Mouse (Mus musculus) liver, embryonic 11.5 days (tissue): ENCODE results near the gene Unc93b1. TPM values are rescaled to one million over a fixed set of nuclear protein-coding genes. Genes with fewer than 3 reads are reported as not detected.

Experiments
- ATAC-seq: fragments of 200-750 bp; cut with Nextera tagmentation; replicated peaks from 2 replicates; pipeline ENCODE4 v1.8.0; 2017; ENCODE audit warnings: moderate number of reproducible peaks, mild to moderate bottlenecking, moderate TSS enrichment, moderate library complexity; ENCODE audit not compliant: low FRiP score
- DNase-seq: peaks from one replicate; pipeline ENCODE4 v3.0.0-alpha.2; 2017; ENCODE audit warnings: low spot score
- H3K27ac ChIP-seq: fragments of 300-500 bp; sonication (generic); 2 replicates; pipeline ENCODE4 v1.5.1; 2014; ENCODE audit warnings: mild to moderate bottlenecking, low read depth, low read length, control low read depth
- H3K27me3 ChIP-seq: fragments of 300-500 bp; sonication (generic); replicated peaks from 2 replicates; pipeline ENCODE4 v1.6.1; 2014; ENCODE audit warnings: low read length, mixed read lengths; ENCODE audit not compliant: control insufficient read depth, insufficient read depth
- H3K36me3 ChIP-seq: fragments of 300-500 bp; sonication (generic); 2 replicates; pipeline ENCODE4 v1.6.1; 2014; ENCODE audit warnings: mild to moderate bottlenecking, low read length, moderate library complexity, mixed read lengths; ENCODE audit not compliant: control insufficient read depth, insufficient read depth
- H3K4me1 ChIP-seq: fragments of 300-500 bp; sonication (generic); replicated peaks from 2 replicates; pipeline ENCODE4 v1.6.1; 2014; ENCODE audit warnings: low read length, mixed read lengths; ENCODE audit not compliant: control insufficient read depth, insufficient read depth
- H3K4me2 ChIP-seq: fragments of 300-500 bp; sonication (generic); 2 replicates; pipeline ENCODE4 v1.6.1; 2014; ENCODE audit warnings: mild to moderate bottlenecking, control low read depth, moderate library complexity
- H3K4me3 ChIP-seq: fragments of 300-500 bp; sonication (generic); 2 replicates; pipeline ENCODE4 v1.5.1; 2014; ENCODE audit warnings: low read depth, low read length, control low read depth
- H3K9ac ChIP-seq: fragments of 300-500 bp; sonication (generic); 2 replicates; pipeline ENCODE4 v1.6.1; 2014; ENCODE audit warnings: low read depth, low read length, control low read depth
- H3K9me3 ChIP-seq: fragments of 300-500 bp; sonication (generic); 2 replicates; pipeline ENCODE4 v1.6.1; 2016; ENCODE audit warnings: low read length, inconsistent platforms, mixed read lengths; ENCODE audit not compliant: control insufficient read depth
- WGBS: fragments of 180-500 bp; shearing (Covaris S2); extraction: QIAGEN DNeasy Blood & Tissue Kit; methylation state at CpG from one replicate; pipeline ENCODE4 v1.1.7; 2014; 5-methylcytosine and 5-hydroxymethylcytosine counted together
- polyA plus RNA-seq: library from polyadenylated mRNA; unstranded; fragments of >200 nt; fragmentation: Nextera tagmentation; extraction: Ambion mirVana; gene quantifications from 2 replicates; pipeline ENCODE4 v1.2.1, GENCODE M21; 2014

The Unc93b1 gene
- polyA plus RNA-seq, 1 experiment from 2014 or later = 14.2 TPM

DNA sequence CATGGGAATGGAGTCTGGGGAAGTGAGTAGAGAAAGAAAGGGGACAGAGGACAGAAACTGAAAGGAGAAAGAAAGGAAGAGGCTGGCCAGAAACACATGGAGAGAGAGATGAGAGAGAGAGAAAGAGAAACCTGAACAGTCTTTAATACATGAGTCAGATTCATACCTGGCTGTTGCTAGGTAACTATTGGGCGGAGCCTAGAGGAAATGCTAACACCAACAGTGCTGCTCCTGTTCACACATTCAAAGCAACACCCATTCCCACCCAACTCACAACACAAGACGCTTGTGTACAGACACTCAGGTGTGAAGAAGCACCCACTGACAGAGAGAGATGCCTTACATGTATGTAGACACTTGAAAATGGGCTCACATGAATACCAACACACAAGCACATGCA is 40.9 kb downstream of the Unc93b1 start:
- DNase-seq (no peak), ATAC-seq (no peak)
- Histone ChIP-seq H3K9me3 (no peaks in the 10 kb centered on the region), H3K4me2 (no peak overlapping the region), H3K27me3 (no peaks in the 10 kb centered on the region), H3K27ac (no peak overlapping the region), H3K4me1 (peaks cover 7% of the 10 kb centered on the region), H3K9ac (no peak overlapping the region), H3K4me3 (no peak overlapping the region), H3K36me3 (no peaks in the 10 kb centered on the region)
- 79% methylated on average over 2 of the region's 2 CpGs for WGBS

DNA sequence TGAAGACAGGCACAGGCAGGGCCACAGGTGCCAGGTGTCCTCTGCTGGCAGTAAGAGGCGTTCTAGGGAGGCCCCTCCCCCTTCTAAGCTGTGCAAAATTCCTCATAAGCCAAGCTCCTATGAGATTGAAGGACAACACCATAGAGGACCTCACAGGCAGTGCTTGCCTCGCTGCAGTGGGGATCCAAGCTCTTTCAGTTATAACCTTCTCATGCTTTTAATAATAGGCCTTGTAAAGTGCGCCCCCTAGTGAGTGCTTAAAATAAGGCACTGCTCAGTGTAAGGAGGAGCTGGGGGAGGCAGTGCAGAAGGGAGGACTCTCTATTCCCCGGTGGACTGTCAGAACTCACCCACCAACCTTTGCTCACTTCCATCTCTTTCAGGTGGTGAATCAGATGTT is 45.3 kb downstream of the Unc93b1 start:
- Histone ChIP-seq H3K9ac (no peak overlapping the region), H3K4me2 (no peak overlapping the region), H3K9me3 (no peaks in the 10 kb centered on the region), H3K27me3 (no peaks in the 10 kb centered on the region), H3K27ac (no peak overlapping the region), H3K4me3 (no peak overlapping the region), H3K36me3 (no peaks in the 10 kb centered on the region), H3K4me1 (peaks cover 9% of the 10 kb centered on the region)
- 12% methylated on average over 4 of the region's 4 CpGs for WGBS
- ATAC-seq (peak; percentile 54; the same call in 1 of the 2 replicates), DNase-seq (peak; percentile 58)

DNA sequence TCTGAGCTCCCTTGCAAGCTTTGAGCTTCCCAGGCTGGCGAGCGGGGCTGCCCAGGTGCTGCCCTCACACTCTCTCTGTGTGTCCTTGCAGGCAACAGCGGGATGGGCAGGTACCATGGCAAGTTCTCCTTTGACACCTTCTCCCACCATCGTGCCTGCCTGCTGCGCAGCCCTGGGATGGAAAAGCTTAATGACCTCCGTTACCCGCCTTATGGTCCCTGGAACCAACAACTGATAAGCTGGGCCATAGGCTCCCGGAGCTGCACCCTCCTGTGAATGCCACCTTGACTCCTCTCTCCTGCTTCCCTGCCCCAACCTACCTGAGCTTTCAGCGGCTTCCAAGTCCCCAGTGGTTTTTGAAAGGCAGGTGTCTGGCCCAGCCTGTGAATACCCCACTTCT is 45.9 kb downstream of the Unc93b1 start:
- H3K4me3 ChIP-seq = no peak overlapping the region
- H3K27ac ChIP-seq = no peak overlapping the region
- H3K27me3 ChIP-seq = no peaks in the 10 kb centered on the region
- no peak overlapping the region for H3K9ac ChIP-seq
- WGBS = 62% methylated on average over 9 of the region's 9 CpGs
- DNase-seq (no peak), ATAC-seq (no peak)
- H3K4me1 ChIP-seq = peaks cover 14% of the 10 kb centered on the region
- H3K4me2 ChIP-seq = no peak overlapping the region
- no peaks in the 10 kb centered on the region for H3K36me3 ChIP-seq
- H3K9me3 ChIP-seq = no peaks in the 10 kb centered on the region

DNA sequence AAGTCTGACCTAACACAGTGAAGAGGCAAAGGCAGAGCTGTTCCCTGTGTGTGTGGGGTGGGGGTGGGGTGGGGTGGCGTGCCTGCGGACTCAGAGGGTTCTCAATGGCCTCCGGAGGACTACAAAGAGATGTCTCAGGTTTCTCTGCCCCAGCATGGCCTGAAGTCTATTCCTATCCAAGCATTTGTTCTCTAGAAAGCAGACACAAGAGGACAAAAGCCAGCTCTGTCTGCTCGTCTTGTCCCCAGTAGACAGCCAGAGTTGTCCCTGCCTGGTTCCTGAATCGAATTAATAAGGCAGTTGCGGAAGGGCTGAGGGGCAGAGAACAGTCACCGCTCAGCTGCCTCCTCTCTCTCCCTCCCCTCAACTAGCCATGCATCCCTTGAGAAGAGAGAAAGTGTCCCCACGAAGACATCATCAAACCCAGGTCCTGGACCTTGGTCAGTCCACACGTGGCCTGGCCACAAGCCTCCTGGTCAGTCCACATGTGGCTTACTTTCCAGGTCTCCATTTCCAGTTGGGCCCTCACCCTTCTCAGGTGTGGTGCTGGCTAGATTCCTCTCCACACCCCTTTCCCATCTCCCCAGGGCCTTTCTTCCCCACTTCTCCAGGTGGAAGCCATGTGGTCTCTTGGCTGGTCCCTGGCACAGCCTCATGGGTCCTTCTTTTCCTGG is 48.7 kb downstream of the Unc93b1 start:
- Histone ChIP-seq H3K9ac (no peak overlapping the region), H3K4me3 (no peak overlapping the region), H3K27me3 (no peaks in the 10 kb centered on the region), H3K36me3 (no peaks in the 10 kb centered on the region), H3K27ac (no peak overlapping the region), H3K9me3 (no peaks in the 10 kb centered on the region), H3K4me2 (no peak overlapping the region), H3K4me1 (peaks cover 25% of the 10 kb centered on the region)
- WGBS = 60% methylated on average over 9 of the region's 9 CpGs
- no peak for DNase-seq
- ATAC-seq = no peak

DNA sequence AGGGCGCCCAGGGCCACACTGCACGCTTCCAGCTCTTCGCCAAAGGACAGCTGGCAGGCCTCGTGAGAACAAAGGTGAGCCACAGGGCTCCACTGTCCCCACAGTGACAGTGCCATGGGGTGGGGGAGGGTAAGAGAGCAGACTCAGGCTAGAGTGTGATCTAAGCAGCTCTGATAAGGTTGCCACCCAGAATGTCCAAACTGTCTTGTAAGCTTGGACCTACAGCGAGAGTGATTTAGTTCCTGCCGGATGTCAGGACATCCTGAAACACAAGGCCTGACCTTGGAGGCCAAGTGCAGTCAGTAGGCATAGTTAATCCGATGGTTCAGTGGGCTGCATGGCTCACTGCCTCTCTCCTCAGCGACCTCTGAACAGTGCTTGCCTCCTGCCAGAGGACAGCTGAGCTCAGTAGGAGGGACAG is 50.3 kb downstream of the Unc93b1 start:
- DNase-seq (no peak), ATAC-seq (0 out of 2 replicates have a peak, but pooled peaks have one; percentile 21)
- H3K4me2 ChIP-seq = no peak overlapping the region
- no peaks in the 10 kb centered on the region for H3K36me3 ChIP-seq
- no peaks in the 10 kb centered on the region for H3K9me3 ChIP-seq
- peaks cover 23% of the 10 kb centered on the region for H3K4me1 ChIP-seq
- no peaks in the 10 kb centered on the region for H3K27me3 ChIP-seq
- no peak overlapping the region for H3K4me3 ChIP-seq
- peak overlapping the region; percentile 61; the same call in 1 of the 2 replicates for H3K27ac ChIP-seq
- no peak overlapping the region for H3K9ac ChIP-seq
- 26% methylated on average over 8 of the region's 8 CpGs for WGBS

DNA sequence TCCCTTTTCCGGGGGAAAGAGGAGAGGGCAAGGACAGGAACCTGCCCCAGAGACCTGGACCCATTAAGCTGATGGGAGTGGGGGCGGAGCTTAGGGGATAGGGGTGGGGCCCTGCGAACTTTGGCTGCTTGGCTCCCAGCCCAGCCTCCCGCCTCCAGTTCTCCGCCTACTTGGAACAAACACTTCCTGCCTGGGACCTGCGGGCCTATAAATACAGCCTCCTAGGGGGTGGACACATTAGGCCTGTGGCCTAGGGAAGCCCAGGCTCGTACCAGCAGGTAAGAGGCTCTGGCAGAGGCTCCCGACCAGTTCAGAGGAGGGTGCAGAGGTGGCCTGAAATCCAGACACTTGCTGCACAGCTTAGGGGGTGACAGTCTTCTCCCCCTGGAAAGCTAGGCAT is 51.3 kb downstream of the Unc93b1 start, which contains the start of gene Acy3:
Gene Acy3, plus strand, starts transcription at position 237 of the 400 bp plus-strand sequence.
- DNase-seq (peak; percentile 75), ATAC-seq (peak; percentile 66)
- Histone ChIP-seq H3K4me2 (peak within 1 kb of the TSS; percentile 48), H3K9ac (peak within 1 kb of the TSS; percentile 35; the same call in 1 of the 2 replicates), H3K36me3 (no peaks in the 10 kb centered on the region), H3K4me3 (0 out of 2 replicates have a peak within 1 kb of the TSS, but pooled peaks have one; percentile 14), H3K4me1 (peaks cover 23% of the 10 kb centered on the region), H3K9me3 (no peaks in the 10 kb centered on the region), H3K27ac (peak within 1 kb of the TSS; percentile 61; the same call in 1 of the 2 replicates), H3K27me3 (no peaks in the 10 kb centered on the region)
- 11% methylated on average over 8 of the region's 8 CpGs for whole genome bisulfite sequencing

DNA sequence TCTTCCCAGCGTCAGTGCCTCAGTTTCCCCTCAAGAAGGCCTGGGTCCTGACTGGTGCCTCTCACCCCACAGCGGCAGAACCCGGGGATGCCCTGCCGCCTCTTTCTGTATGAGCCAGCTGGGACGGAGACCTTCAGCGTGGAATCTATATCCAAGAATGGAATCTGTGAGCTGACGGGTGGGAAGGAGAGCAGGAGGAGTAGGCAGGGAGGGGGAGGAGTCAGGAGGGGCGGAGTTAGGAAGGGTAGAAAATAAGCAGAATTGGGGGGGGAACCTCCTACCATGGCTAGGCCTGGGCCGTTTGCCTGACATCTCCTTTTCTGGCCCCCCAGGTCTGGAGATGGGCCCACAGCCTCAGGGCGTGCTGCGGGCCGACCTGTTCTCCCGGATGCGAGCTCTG is 53.1 kb downstream of the Unc93b1 start:
- no peaks in the 10 kb centered on the region for H3K27me3 ChIP-seq
- 85% methylated on average over 13 of the region's 14 CpGs for WGBS
- no peaks in the 10 kb centered on the region for H3K36me3 ChIP-seq
- no peak overlapping the region for H3K4me3 ChIP-seq
- H3K27ac ChIP-seq = no peak overlapping the region
- H3K9me3 ChIP-seq = no peaks in the 10 kb centered on the region
- H3K4me2 ChIP-seq = no peak overlapping the region
- ATAC-seq (no peak), DNase-seq (no peak)
- H3K9ac ChIP-seq = no peak overlapping the region
- H3K4me1 ChIP-seq = peaks cover 23% of the 10 kb centered on the region

DNA sequence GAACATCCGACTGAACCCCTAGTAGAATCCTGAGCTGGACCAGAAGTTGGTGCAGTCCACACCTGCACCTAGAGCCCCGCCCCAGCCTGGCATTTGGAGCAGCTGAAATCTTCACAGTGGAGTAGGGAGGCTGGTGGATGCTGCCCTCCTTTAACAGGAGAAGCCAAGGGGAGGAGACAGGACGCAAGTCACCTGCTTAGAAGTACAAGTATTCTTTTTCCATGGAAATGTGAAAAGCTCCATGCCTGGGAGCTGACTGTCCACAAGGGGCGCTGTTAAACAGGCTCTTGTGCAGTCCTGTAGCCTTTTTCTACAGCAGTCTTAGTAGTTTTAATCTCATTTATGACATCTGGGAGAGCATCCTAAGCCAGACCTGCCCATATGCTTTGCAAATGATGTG is 53.8 kb downstream of the Unc93b1 start:
- Histone ChIP-seq H3K4me3 (no peak overlapping the region), H3K9ac (no peak overlapping the region), H3K4me2 (no peak overlapping the region), H3K4me1 (peaks cover 23% of the 10 kb centered on the region), H3K27ac (no peak overlapping the region), H3K36me3 (no peaks in the 10 kb centered on the region), H3K9me3 (no peaks in the 10 kb centered on the region), H3K27me3 (no peaks in the 10 kb centered on the region)
- ATAC-seq (no peak), DNase-seq (no peak)
- 87% methylated on average over 4 of the region's 4 CpGs for WGBS

DNA sequence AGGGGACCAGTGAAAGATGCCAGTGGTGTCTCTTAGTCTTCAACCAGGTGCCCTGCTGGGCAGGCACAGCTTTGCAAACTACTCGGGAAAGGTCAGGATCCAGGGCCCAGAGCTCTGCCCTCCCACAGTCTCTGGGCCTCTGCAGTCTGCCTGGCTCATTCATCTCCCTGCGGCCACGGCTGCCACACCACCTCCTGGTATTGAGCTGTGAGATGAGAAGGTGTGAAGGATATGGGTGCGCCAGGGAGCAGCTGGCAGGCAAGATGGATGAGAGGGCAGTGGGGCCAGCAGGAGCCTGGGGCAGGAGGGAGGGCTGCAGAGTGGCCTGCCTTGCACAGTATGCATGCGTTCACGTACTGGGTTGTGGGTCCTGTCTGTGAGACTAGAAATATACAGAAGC is 55.8 kb downstream of the Unc93b1 start:
- Histone ChIP-seq H3K9ac (no peak overlapping the region), H3K4me3 (no peak overlapping the region), H3K4me1 (peaks cover 15% of the 10 kb centered on the region), H3K27me3 (no peaks in the 10 kb centered on the region), H3K27ac (no peak overlapping the region), H3K36me3 (no peaks in the 10 kb centered on the region), H3K4me2 (no peak overlapping the region), H3K9me3 (no peaks in the 10 kb centered on the region)
- no peak for DNase-seq
- WGBS = 57% methylated on average over 6 of the region's 6 CpGs
- no peak for ATAC-seq
